Comparison of ENCODE assay signal across 10 mouse cellular contexts in the genomic region with DNA sequence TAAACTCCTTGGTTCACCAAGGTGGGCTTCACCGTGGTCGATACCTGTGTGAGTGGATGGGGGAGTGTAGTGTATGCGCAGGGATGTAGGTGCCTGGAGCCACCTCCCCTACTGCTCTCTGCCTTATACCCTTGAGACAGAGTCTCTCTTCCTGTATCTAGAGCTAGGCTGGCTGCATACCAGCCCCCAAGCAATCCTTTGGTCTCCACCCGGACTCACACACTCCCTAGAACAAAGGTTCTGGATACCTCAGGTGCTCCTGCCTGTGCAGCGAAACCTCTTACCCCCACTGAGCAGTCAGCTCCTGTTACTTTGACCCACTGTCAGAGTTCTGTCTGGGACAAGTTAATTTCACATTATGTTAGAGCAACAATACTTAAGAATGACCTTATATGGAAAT. TPM values are rescaled to one million over a fixed set of nuclear protein-coding genes. Genes with fewer than 3 reads are reported as not detected.
DNase-seq lines count a peak whose midpoint lies in the region; ATAC-seq lines count a peak whose summit lies in the region.
"Had no signal": no experiment of that assay in that cellular context is flagged by ENCODE, and none has a peak within 500 bp of the region (broad histone marks: within the 10 kb centered on the region; RNA-seq: fewer than 3 reads in every experiment).

No protein-coding gene starts in this region.

- no peak overlapping the region for H3K9ac ChIP-seq in hindbrain, embryonic 11.5 days (ENCODE audit: low read depth, low read length)
- no peak overlapping the region for H3K9ac ChIP-seq in embryonic facial prominence, embryonic 15.5 days
- H3K9ac ChIP-seq in neural tube, embryonic 15.5 days (replicated peaks): no peak overlapping the region

- ATAC-seq in hindbrain, embryonic 11.5 days (ENCODE audit: low FRiP score): no peak
- no peak for ATAC-seq in embryonic facial prominence, embryonic 15.5 days (ENCODE audit: insufficient number of reproducible peaks, low FRiP score, low TSS enrichment, low read depth)
- no peak for ATAC-seq in neural tube, embryonic 15.5 days (ENCODE audit: low FRiP score)
- ATAC-seq: CD4-positive, CD25-positive, alpha-beta regulatory T cell, adult 4 months had no signal

- no peak overlapping the region for H3K4me2 ChIP-seq in hindbrain, embryonic 11.5 days (replicated peaks; ENCODE audit: low read depth, low read length)
- no peak overlapping the region for H3K4me2 ChIP-seq in embryonic facial prominence, embryonic 15.5 days (replicated peaks)
- H3K4me2 ChIP-seq in neural tube, embryonic 15.5 days: no peak overlapping the region

- H3K4me1 ChIP-seq in hindbrain, embryonic 10.5 days (replicated peaks): peaks cover 46% of the 10 kb centered on the region
- peaks cover 17% of the 10 kb centered on the region for H3K4me1 ChIP-seq in hindbrain, embryonic 11.5 days (replicated peaks; ENCODE audit: control insufficient read depth, insufficient read depth, low read length)
- H3K4me1 ChIP-seq in embryonic facial prominence, embryonic 15.5 days: peaks cover 47% of the 10 kb centered on the region
- H3K4me1 ChIP-seq in neural tube, embryonic 15.5 days: peaks cover 44% of the 10 kb centered on the region

- H3K9me3 ChIP-seq in hindbrain, embryonic 10.5 days: 0 out of 2 replicates have a peak, but pooled peaks cover under 1% of the 10 kb centered on the region
- no peaks in the 10 kb centered on the region for H3K9me3 ChIP-seq in hindbrain, embryonic 11.5 days (ENCODE audit: control insufficient read depth, low read length)
- H3K9me3 ChIP-seq in embryonic facial prominence, embryonic 15.5 days (replicated peaks): no peaks in the 10 kb centered on the region
- H3K9me3 ChIP-seq in neural tube, embryonic 15.5 days (replicated peaks): no peaks in the 10 kb centered on the region

- peak overlapping the region; percentile 72 for H3K27ac ChIP-seq in hindbrain, embryonic 10.5 days
- H3K27ac ChIP-seq in hindbrain, embryonic 11.5 days (ENCODE audit: low read depth, low read length): no peak overlapping the region
- 0 out of 2 replicates have a peak overlapping the region, but pooled peaks have one; percentile 1 for H3K27ac ChIP-seq in embryonic facial prominence, embryonic 15.5 days (replicated peaks)
- H3K27ac ChIP-seq in neural tube, embryonic 15.5 days (replicated peaks): peak overlapping the region; percentile 18; the same call in 1 of the 2 replicates

- DNase-seq in hindbrain, embryonic 10.5 days (ENCODE audit: low spot score): no peak
- no peak for DNase-seq in hindbrain, embryonic 11.5 days (ENCODE audit: low spot score)
- peak; percentile 59 for DNase-seq in kidney, postnatal 14 days
- DNase-seq in cerebellum, postnatal 10 days: no peak
- DNase-seq in thymus, postnatal 4 days: no peak
- DNase-seq in thymus, postnatal 0 days (ENCODE audit: low spot score): no peak
- DNase-seq: retina, postnatal 1 day had no signal

- peak overlapping the region; percentile 18; the same call in 1 of the 2 replicates for H3K4me3 ChIP-seq in hindbrain, embryonic 10.5 days
- no peak overlapping the region for H3K4me3 ChIP-seq in hindbrain, embryonic 11.5 days (ENCODE audit: low read depth, low read length)
- no peak overlapping the region for H3K4me3 ChIP-seq in embryonic facial prominence, embryonic 15.5 days (replicated peaks)
- H3K4me3 ChIP-seq in neural tube, embryonic 15.5 days (replicated peaks): no peak overlapping the region

- 74% methylated on average over 5 of the region's 5 CpGs for WGBS in hindbrain, embryonic 10.5 days
- WGBS in hindbrain, embryonic 11.5 days: 69% methylated on average over 5 of the region's 5 CpGs
- 50% methylated on average over 5 of the region's 5 CpGs for WGBS in embryonic facial prominence, embryonic 15.5 days
- 84% methylated on average over 5 of the region's 5 CpGs for WGBS in neural tube, embryonic 15.5 days

- H3K27me3 ChIP-seq in hindbrain, embryonic 10.5 days (ENCODE audit: insufficient read depth, poor library complexity, severe bottlenecking): peaks cover 3% of the 10 kb centered on the region; the same call in 1 of the 2 replicates
- H3K27me3 ChIP-seq in hindbrain, embryonic 11.5 days (ENCODE audit: control insufficient read depth, insufficient read depth, low read length): no peaks in the 10 kb centered on the region
- H3K27me3 ChIP-seq in embryonic facial prominence, embryonic 15.5 days: no peaks in the 10 kb centered on the region
- no peaks in the 10 kb centered on the region for H3K27me3 ChIP-seq in neural tube, embryonic 15.5 days (replicated peaks)

- H3K36me3 ChIP-seq in hindbrain, embryonic 10.5 days: no peaks in the 10 kb centered on the region
- no peaks in the 10 kb centered on the region for H3K36me3 ChIP-seq in hindbrain, embryonic 11.5 days (ENCODE audit: control insufficient read depth, insufficient read depth, low read length)
- no peaks in the 10 kb centered on the region for H3K36me3 ChIP-seq in embryonic facial prominence, embryonic 15.5 days
- H3K36me3 ChIP-seq in neural tube, embryonic 15.5 days: no peaks in the 10 kb centered on the region

RNA-seq across cellular contexts. Expression of a gene that starts 8.2 kb away (rescaled TPM):
- polyA plus RNA-seq in hindbrain, embryonic 10.5 days (2016; fragmentation: Nextera tagmentation; extraction: Ambion mirVana): 25.2 and 39.3 TPM in 2 replicates
- 30.7 and 44.0 TPM in 2 replicates for polyA plus RNA-seq in hindbrain, embryonic 11.5 days (2014; fragmentation: Nextera tagmentation; extraction: Ambion mirVana)
- 39.1 and 43.4 TPM in 2 replicates for polyA plus RNA-seq in embryonic facial prominence, embryonic 15.5 days (2015; fragmentation: Nextera tagmentation; extraction: Ambion mirVana)
- polyA plus RNA-seq in neural tube, embryonic 15.5 days (2015; fragmentation: Nextera tagmentation; extraction: Ambion mirVana): 22.5 and 26.0 TPM in 2 replicates
- polyA plus RNA-seq in thymus, postnatal 0 days (2015; fragmentation: Nextera tagmentation; extraction: Ambion mirVana): 6.9 and 9.6 TPM in 2 replicates
